Mouse (Mus musculus) erythroid progenitor cell, adult 5-6 weeks (primary cell): ENCODE data around the gene Fbxw7. TPM values are rescaled to one million over a fixed set of nuclear protein-coding genes. Genes with fewer than 3 reads are reported as not detected.

ENCODE experiments used
- ATAC-seq: replicated peaks from 2 replicates; pipeline ENCODE4 v1.8.0; 2016; ENCODE audit warnings: moderate number of reproducible peaks, mild to moderate bottlenecking, moderate TSS enrichment, inconsistent platforms; ENCODE audit not compliant: poor library complexity, low FRiP score, severe bottlenecking
- total RNA-seq, 2 experiments: library from RNA; stranded (forward) in 1 of 2; stranded (reverse) in 1 of 2; fragments of 150-400 nt in 1 of 2; fragments of 186-747, 209-891 nt in 1 of 2; gene quantifications; 2 replicates each; pipeline versions ENCODE4 v1.2.3 to v1.2.4; 2015 to 2017; ENCODE audit warnings: low replicate concordance in 2 of 2

Gene Fbxw7
- total RNA-seq, 2 experiments from 2014 or later, result 9.6 to 18.0 TPM

- ATAC-seq, result no peak
Observed at GRCm38 (mm10) chr3:84936956-84937355, 121.9 kb downstream of the Fbxw7 start.

- 0 out of 2 replicates have a peak, but pooled peaks have one; percentile 14 for ATAC-seq
Observed at GRCm38 (mm10) chr3:84937360-84938355, 122.6 kb downstream of the Fbxw7 start.

GRCm38 (mm10) chr3:84944933-84945332 lies 129.9 kb downstream of the Fbxw7 start:
- no peak for ATAC-seq

GRCm38 (mm10) chr3:84946381-84946780 lies 131.3 kb downstream of the Fbxw7 start:
- ATAC-seq, result no peak

- ATAC-seq, result no peak
Observed at GRCm38 (mm10) chr3:84949387-84949786, 134.3 kb downstream of the Fbxw7 start.

GRCm38 (mm10) chr3:84951698-84952097 lies 136.6 kb downstream of the Fbxw7 start:
- ATAC-seq, result no peak

GRCm38 (mm10) chr3:84952135-84952534 lies 137.1 kb downstream of the Fbxw7 start:
- ATAC-seq, result no peak

- ATAC-seq, result no peak
Observed at GRCm38 (mm10) chr3:84952585-84953187, 137.6 kb downstream of the Fbxw7 start.

GRCm38 (mm10) chr3:84955011-84955775 lies 140.1 kb downstream of the Fbxw7 start:
- ATAC-seq, result no peak

- ATAC-seq, result no peak
Observed at GRCm38 (mm10) chr3:84955857-84956256, 140.8 kb downstream of the Fbxw7 start.

GRCm38 (mm10) chr3:84965156-84965555 lies 150.1 kb downstream of the Fbxw7 start:
- no peak for ATAC-seq

GRCm38 (mm10) chr3:84967364-84967763 lies 152.3 kb downstream of the Fbxw7 start:
- no peak for ATAC-seq

GRCm38 (mm10) chr3:84971561-84971960 lies 156.5 kb downstream of the Fbxw7 start:
- no peak for ATAC-seq

- no peak for ATAC-seq
Observed at GRCm38 (mm10) chr3:84972881-84973280, 157.8 kb downstream of the Fbxw7 start.

- ATAC-seq, result no peak
Observed at GRCm38 (mm10) chr3:84974193-84974592, 159.1 kb downstream of the Fbxw7 start.

GRCm38 (mm10) chr3:84978676-84979075 lies 163.6 kb downstream of the Fbxw7 start:
- ATAC-seq, result no peak

- no peak for ATAC-seq
Observed at GRCm38 (mm10) chr3:84980158-84980557, 165.1 kb downstream of the Fbxw7 start.

GRCm38 (mm10) chr3:84982688-84983087 lies 167.6 kb downstream of the Fbxw7 start:
- no peak for ATAC-seq

GRCm38 (mm10) chr3:84985121-84985625 lies 170.1 kb downstream of the Fbxw7 start:
- no peak for ATAC-seq

- no peak for ATAC-seq
Observed at GRCm38 (mm10) chr3:84988880-84989279, 173.8 kb downstream of the Fbxw7 start.
